Mouse (Mus musculus) hindbrain, embryonic 15.5 days (tissue): ENCODE measurements around the gene Scd4. TPM values are rescaled to one million over a fixed set of nuclear protein-coding genes. Genes with fewer than 3 reads are reported as not detected.

Experiments
- ATAC-seq: fragments of 200-750 bp; cut with Nextera tagmentation; 2 replicates; pipeline ENCODE4 v1.8.0; 2017; ENCODE audit warnings: low read depth, moderate number of reproducible peaks, moderate TSS enrichment; ENCODE audit not compliant: low FRiP score
- H3K27ac ChIP-seq: fragments of 300-500 bp; sonication (generic); replicated peaks from 2 replicates; pipeline ENCODE4 v1.5.1; 2015; ENCODE audit warnings: mild to moderate bottlenecking, inconsistent platforms
- H3K27me3 ChIP-seq: fragments of 300-500 bp; sonication (generic); 2 replicates; pipeline ENCODE4 v1.6.1; 2015; ENCODE audit warnings: control low read depth, inconsistent platforms
- H3K36me3 ChIP-seq: fragments of 300-500 bp; sonication (generic); 2 replicates; pipeline ENCODE4 v1.6.1; 2015; ENCODE audit warnings: control low read depth, inconsistent platforms
- H3K4me1 ChIP-seq: fragments of 300-500 bp; sonication (generic); replicated peaks from 2 replicates; pipeline ENCODE4 v1.6.1; 2015; ENCODE audit warnings: control low read depth, inconsistent platforms
- H3K4me2 ChIP-seq: fragments of 300-500 bp; sonication (generic); 2 replicates; pipeline ENCODE4 v1.6.1; 2015; ENCODE audit warnings: moderate library complexity, mild to moderate bottlenecking, inconsistent platforms
- H3K4me3 ChIP-seq: fragments of 300-500 bp; sonication (generic); 2 replicates; pipeline ENCODE4 v1.5.1; 2015; ENCODE audit warnings: mild to moderate bottlenecking, inconsistent platforms
- H3K9ac ChIP-seq: fragments of 300-500 bp; sonication (generic); 2 replicates; pipeline ENCODE4 v1.6.1; 2015; ENCODE audit warnings: inconsistent platforms
- H3K9me3 ChIP-seq: fragments of 300-500 bp; sonication (generic); 2 replicates; pipeline ENCODE4 v1.6.1; 2016; ENCODE audit warnings: control low read depth, inconsistent platforms
- WGBS: fragments of 180-500 bp; shearing (Covaris S2); methylation state at CpG from one replicate; pipeline ENCODE4 v1.1.7; 2015; 5-methylcytosine and 5-hydroxymethylcytosine counted together
- microRNA-seq: library from miRNA; unstranded; fragments of <30 nt; microRNA quantifications from one replicate; pipeline ENCODE4, GENCODE M21; 2016
- polyA plus RNA-seq: library from polyadenylated mRNA; unstranded; fragments of >200 nt; fragmentation: Nextera tagmentation; extraction: Ambion mirVana; gene quantifications from 2 replicates; pipeline ENCODE4 v1.2.1, GENCODE M21; 2015

Scd4 gene
- polyA plus RNA-seq, 1 experiment from 2014 or later: 0.12 TPM

GRCm38 (mm10) chr19:44387746-44388474, 55.0 kb downstream of the Scd4 start:
- Histone ChIP-seq H3K36me3 (no peaks in the 10 kb centered on the region), H3K27me3 (no peaks in the 10 kb centered on the region), H3K4me3 (peak overlapping the region; percentile 64), H3K9me3 (no peaks in the 10 kb centered on the region), H3K27ac (peak overlapping the region; percentile 78), H3K4me2 (peak overlapping the region; percentile 78), H3K4me1 (peaks cover 15% of the 10 kb centered on the region), H3K9ac (peak overlapping the region; percentile 53)
- no peak for ATAC-seq
- 39% methylated on average over 19 of the region's 19 CpGs for WGBS

- no peaks in the 10 kb centered on the region for H3K9me3 ChIP-seq
- H3K36me3 ChIP-seq: no peaks in the 10 kb centered on the region
- peak overlapping the region; percentile 64 for H3K4me3 ChIP-seq
- peak overlapping the region; percentile 78 for H3K4me2 ChIP-seq
- H3K4me1 ChIP-seq: peaks cover 15% of the 10 kb centered on the region
- peak overlapping the region; percentile 53 for H3K9ac ChIP-seq
- peak; percentile 97 for ATAC-seq
- H3K27me3 ChIP-seq: no peaks in the 10 kb centered on the region
- WGBS: 4% methylated on average over 41 of the region's 41 CpGs
- H3K27ac ChIP-seq: peak overlapping the region; percentile 78
These were observed 55.9 kb downstream of the Scd4 start for GRCm38 (mm10) chr19:44388475-44389428.

- no peaks in the 10 kb centered on the region for H3K36me3 ChIP-seq
- WGBS: 26% methylated on average over 1 of the region's 1 CpGs
- H3K27ac ChIP-seq: 0 out of 2 replicates have a peak overlapping the region, but pooled peaks have one; percentile 78
- no peak overlapping the region for H3K4me2 ChIP-seq
- no peak overlapping the region for H3K9ac ChIP-seq
- no peak overlapping the region for H3K4me3 ChIP-seq
- no peak for ATAC-seq
- no peaks in the 10 kb centered on the region for H3K9me3 ChIP-seq
- no peaks in the 10 kb centered on the region for H3K27me3 ChIP-seq
- H3K4me1 ChIP-seq: peaks cover 15% of the 10 kb centered on the region
These were observed 56.6 kb downstream of the Scd4 start for GRCm38 (mm10) chr19:44389507-44389906.

- Histone ChIP-seq H3K4me1 (peaks cover 15% of the 10 kb centered on the region), H3K9ac (no peak overlapping the region), H3K27ac (no peak overlapping the region), H3K4me2 (no peak overlapping the region), H3K27me3 (no peaks in the 10 kb centered on the region), H3K4me3 (no peak overlapping the region), H3K9me3 (no peaks in the 10 kb centered on the region), H3K36me3 (peaks cover 10% of the 10 kb centered on the region; the same call in 1 of the 2 replicates)
- no peak for ATAC-seq
- WGBS: 91% methylated on average over 4 of the region's 4 CpGs
These were observed 59.0 kb downstream of the Scd4 start for GRCm38 (mm10) chr19:44391856-44392255.

GRCm38 (mm10) chr19:44392339-44393009, 59.6 kb downstream of the Scd4 start:
- WGBS: 88% methylated on average over 5 of the region's 5 CpGs
- ATAC-seq: no peak
- Histone ChIP-seq H3K4me3 (no peak overlapping the region), H3K27ac (no peak overlapping the region), H3K27me3 (no peaks in the 10 kb centered on the region), H3K36me3 (peaks cover 15% of the 10 kb centered on the region; the same call in 1 of the 2 replicates), H3K4me2 (no peak overlapping the region), H3K9me3 (no peaks in the 10 kb centered on the region), H3K9ac (no peak overlapping the region), H3K4me1 (peaks cover 15% of the 10 kb centered on the region)

GRCm38 (mm10) chr19:44393962-44394422, 61.1 kb downstream of the Scd4 start:
- WGBS: 85% methylated on average over 5 of the region's 5 CpGs
- H3K9me3 ChIP-seq: no peaks in the 10 kb centered on the region
- no peak overlapping the region for H3K27ac ChIP-seq
- no peak overlapping the region for H3K4me3 ChIP-seq
- H3K4me2 ChIP-seq: no peak overlapping the region
- H3K36me3 ChIP-seq: peaks cover 23% of the 10 kb centered on the region; the same call in 1 of the 2 replicates
- H3K4me1 ChIP-seq: peaks cover 6% of the 10 kb centered on the region
- no peak for ATAC-seq
- H3K9ac ChIP-seq: no peak overlapping the region
- H3K27me3 ChIP-seq: no peaks in the 10 kb centered on the region

GRCm38 (mm10) chr19:44394972-44395371, 62.1 kb downstream of the Scd4 start:
- Histone ChIP-seq H3K36me3 (peaks cover 29% of the 10 kb centered on the region; the same call in 1 of the 2 replicates), H3K4me3 (no peak overlapping the region), H3K9ac (no peak overlapping the region), H3K4me2 (no peak overlapping the region), H3K27ac (no peak overlapping the region), H3K4me1 (no peaks in the 10 kb centered on the region), H3K27me3 (no peaks in the 10 kb centered on the region), H3K9me3 (no peaks in the 10 kb centered on the region)
- WGBS: 88% methylated on average over 7 of the region's 7 CpGs
- ATAC-seq: no peak

Small RNAs within 50 kb of the gene (microRNA-seq; reads per million reads assigned to microRNA genes)
- 0.65 reads per million for gene Mir5114

Other genes with a start within 250 kb of the Scd4 start
- 58.4 and 60.0 TPM in 2 replicates for gene Chuk, start 225.6 kb upstream of the Scd4 start, polyA plus RNA-seq
- gene Cwf19l1, start 197.2 kb upstream of the Scd4 start, polyA plus RNA-seq: 29.8 and 30.1 TPM in 2 replicates
- 155 and 158 TPM in 2 replicates for gene Bloc1s2, start 186.6 kb upstream of the Scd4 start, polyA plus RNA-seq
- gene Pkd2l1, start 140.7 kb upstream of the Scd4 start, polyA plus RNA-seq: 0.29 and 0.67 TPM in 2 replicates
- gene Scd3, start 129.8 kb upstream of the Scd4 start, polyA plus RNA-seq: 5.0 and 6.7 TPM in 2 replicates
- 288 and 295 TPM in 2 replicates for gene Scd2, start 39.4 kb upstream of the Scd4 start, polyA plus RNA-seq
- 8.9 and 9.1 TPM in 2 replicates for gene Scd1, start 74.8 kb downstream of the Scd4 start, polyA plus RNA-seq
- gene Wnt8b, start 160.4 kb downstream of the Scd4 start, polyA plus RNA-seq: 0.04 TPM in 1 of 2 replicates, not detected in the other
- 0.20 and 0.38 TPM in 2 replicates for gene Sec31b, start 212.8 kb downstream of the Scd4 start, polyA plus RNA-seq
- not detected in 2 replicates for gene Gm20538, start 219.7 kb downstream of the Scd4 start, polyA plus RNA-seq
- 674 and 705 TPM in 2 replicates for gene Ndufb8, start 222.3 kb downstream of the Scd4 start, polyA plus RNA-seq
- gene Hif1an, start 229.8 kb downstream of the Scd4 start, polyA plus RNA-seq: 23.6 and 24.8 TPM in 2 replicates